Mouse (Mus musculus): ENCODE measurements around the gene Prps1l3. TPM values are rescaled to one million over a fixed set of nuclear protein-coding genes. Genes with fewer than 3 reads are reported as not detected.
A peak's percentile ranks its signal among the peaks of the same experiment; 100 is the strongest.

Prps1l3 gene
- 24.7 and 28.1 TPM in 2 replicates for polyA plus RNA-seq (2015; fragmentation: Nextera tagmentation; extraction: Ambion mirVana)

DNA sequence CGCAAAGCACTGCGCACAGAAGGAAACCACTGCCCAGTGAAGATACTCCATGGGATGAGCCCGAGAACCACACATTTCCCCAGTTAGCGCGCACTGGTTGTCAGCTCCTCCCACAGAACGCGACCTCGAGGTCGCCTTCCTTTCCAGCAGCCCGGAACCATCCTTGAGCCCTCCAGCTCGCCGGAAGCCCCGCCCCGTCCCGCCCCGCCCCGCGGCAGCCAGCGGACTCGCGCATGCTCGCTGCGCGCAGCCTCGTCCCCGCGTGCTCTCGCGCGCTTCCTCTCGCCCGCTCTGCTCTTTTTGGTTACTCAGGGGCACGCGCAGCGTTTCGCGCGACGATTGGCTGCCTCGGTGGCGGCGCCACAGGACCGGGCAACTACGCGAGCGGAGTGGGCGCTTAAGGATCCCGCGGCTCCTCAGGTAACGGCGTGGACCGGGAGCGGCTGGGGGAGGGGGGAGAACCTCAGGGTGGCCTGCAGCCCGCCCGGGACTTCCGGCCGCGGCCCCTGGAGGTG, at the start of gene Prps1l3, which contains the start of gene Mipol1:
Gene Prps1l3, plus strand, starts transcription at position 221 of the 515 bp plus-strand sequence.
Gene Mipol1, plus strand, starts transcription at position 236 of the 515 bp plus-strand sequence.
- H3K9me3 ChIP-seq: no peaks in the 10 kb centered on the region
- ATAC-seq (ENCODE audit: low FRiP score, low read depth): peak; percentile 98
- under 1% methylated on average over 55 of the region's 58 CpGs for WGBS

DNA sequence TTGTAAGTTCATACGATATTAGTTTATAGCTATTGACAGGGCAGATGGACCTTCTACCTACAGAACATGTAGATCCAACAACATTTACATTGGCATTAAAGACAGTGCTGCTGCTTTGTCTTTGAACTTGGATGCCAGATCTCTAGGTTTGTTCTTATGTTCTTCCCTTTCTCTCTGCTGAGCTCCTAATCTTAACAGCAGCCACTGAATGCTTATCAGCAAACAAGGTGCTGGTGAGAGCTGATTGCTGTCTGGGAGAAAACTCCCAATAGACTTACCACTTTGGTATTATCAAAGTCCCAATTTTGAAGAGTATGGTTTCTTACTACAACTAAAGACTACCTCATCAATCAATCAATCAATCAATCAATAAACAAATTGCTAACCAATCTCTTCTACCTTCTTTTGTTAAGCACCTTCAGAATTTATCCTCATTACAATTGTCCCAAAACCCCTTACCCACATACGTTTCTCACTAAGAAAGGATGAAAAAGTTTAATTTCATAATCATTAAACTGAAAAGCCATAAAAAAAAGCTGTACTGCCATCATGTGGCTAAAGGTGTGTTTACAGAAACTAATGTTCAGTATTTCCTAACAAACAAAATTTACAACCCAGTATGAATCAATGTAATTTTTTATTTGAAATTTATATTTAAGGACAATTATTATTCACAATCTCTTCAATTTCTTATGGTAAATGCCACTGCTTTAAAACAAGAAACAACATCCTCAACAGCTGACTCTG, 45.6 kb upstream of the Prps1l3 start:
- H3K4me3 ChIP-seq: no peak overlapping the region
- H3K4me2 ChIP-seq: no peak overlapping the region
- no peak for ATAC-seq (ENCODE audit: low FRiP score, low read depth)
- no peak overlapping the region for H3K27ac ChIP-seq (replicated peaks)
- H3K9me3 ChIP-seq: no peaks in the 10 kb centered on the region
- no peak overlapping the region for H3K9ac ChIP-seq
- peaks cover 4% of the 10 kb centered on the region; the same call in 1 of the 2 replicates for H3K4me1 ChIP-seq (replicated peaks)
- WGBS: 54% methylated on average over 2 of the region's 2 CpGs
- H3K27me3 ChIP-seq: peaks cover 4% of the 10 kb centered on the region; the same call in 1 of the 2 replicates
- no peaks in the 10 kb centered on the region for H3K36me3 ChIP-seq

More for the DNA sequence above, at the start of gene Prps1l3, which contains the start of gene Mipol1:
- peak within 1 kb of the TSS; percentile 69 for H3K9ac ChIP-seq
- H3K4me3 ChIP-seq: peak within 1 kb of the TSS; percentile 94
- H3K27me3 ChIP-seq: no peaks in the 10 kb centered on the region
- peaks cover 8% of the 10 kb centered on the region; the same call in 1 of the 2 replicates for H3K4me1 ChIP-seq (replicated peaks)
- peak within 1 kb of the TSS; percentile 62 for H3K4me2 ChIP-seq
- no peaks in the 10 kb centered on the region for H3K36me3 ChIP-seq
- peak within 1 kb of the TSS; percentile 85 for H3K27ac ChIP-seq (replicated peaks)

- H3K4me1 ChIP-seq (replicated peaks): no peaks in the 10 kb centered on the region
- ATAC-seq (ENCODE audit: low FRiP score, low read depth): no peak
- H3K9me3 ChIP-seq: no peaks in the 10 kb centered on the region
- H3K4me3 ChIP-seq: no peak overlapping the region
- H3K27me3 ChIP-seq: peaks cover 4% of the 10 kb centered on the region; the same call in 1 of the 2 replicates
- H3K36me3 ChIP-seq: no peaks in the 10 kb centered on the region
- 0% methylated on average over 1 of the region's 1 CpGs for whole genome bisulfite sequencing
- no peak overlapping the region for H3K27ac ChIP-seq (replicated peaks)
- no peak overlapping the region for H3K4me2 ChIP-seq
- no peak overlapping the region for H3K9ac ChIP-seq
These were observed 44.7 kb upstream of the Prps1l3 start for GRCm38 (mm10) chr12:57185475-57185874.

DNA sequence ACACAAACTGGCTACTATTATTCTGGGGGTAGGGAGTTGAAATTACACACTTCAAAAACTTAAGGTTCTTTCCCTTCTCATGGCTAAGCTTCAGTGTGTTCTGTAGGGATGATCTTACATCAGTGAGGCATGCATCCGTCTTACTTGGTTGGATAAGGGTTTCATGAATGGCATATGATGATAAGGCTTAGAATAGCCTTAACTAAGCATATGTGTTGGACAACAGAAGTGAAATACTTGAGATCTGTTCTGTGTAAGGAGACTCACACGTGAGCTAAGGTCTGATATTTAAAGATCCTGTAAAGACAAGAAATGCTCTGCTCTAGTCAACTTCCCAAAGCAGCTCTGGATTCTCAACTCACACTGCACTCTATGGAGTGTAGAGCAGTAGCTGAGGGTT, 44.1 kb upstream of the Prps1l3 start:
- Histone ChIP-seq H3K27me3 (peaks cover 4% of the 10 kb centered on the region; the same call in 1 of the 2 replicates), H3K9ac (no peak overlapping the region), H3K4me3 (no peak overlapping the region), H3K9me3 (no peaks in the 10 kb centered on the region), H3K36me3 (no peaks in the 10 kb centered on the region), H3K27ac (replicated peaks) (no peak overlapping the region), H3K4me1 (replicated peaks) (no peaks in the 10 kb centered on the region), H3K4me2 (no peak overlapping the region)
- ATAC-seq (ENCODE audit: low FRiP score, low read depth): no peak
- 76% methylated on average over 2 of the region's 2 CpGs for WGBS

- H3K4me1 ChIP-seq (replicated peaks): no peaks in the 10 kb centered on the region
- no peaks in the 10 kb centered on the region for H3K36me3 ChIP-seq
- H3K4me3 ChIP-seq: no peak overlapping the region
- no peak for ATAC-seq (ENCODE audit: low FRiP score, low read depth)
- H3K27ac ChIP-seq (replicated peaks): no peak overlapping the region
- no peak overlapping the region for H3K9ac ChIP-seq
- no peaks in the 10 kb centered on the region for H3K9me3 ChIP-seq
- 85% methylated on average over 4 of the region's 4 CpGs for WGBS
- H3K27me3 ChIP-seq: peaks cover 4% of the 10 kb centered on the region; the same call in 1 of the 2 replicates
- no peak overlapping the region for H3K4me2 ChIP-seq
These were observed 43.2 kb upstream of the Prps1l3 start for GRCm38 (mm10) chr12:57187032-57187431.

GRCm38 (mm10) chr12:57194609-57195008, 35.6 kb upstream of the Prps1l3 start:
- Histone ChIP-seq H3K27me3 (peaks cover 16% of the 10 kb centered on the region; the same call in 1 of the 2 replicates), H3K9me3 (no peaks in the 10 kb centered on the region), H3K4me1 (replicated peaks) (peaks cover 10% of the 10 kb centered on the region), H3K27ac (replicated peaks) (no peak overlapping the region), H3K4me3 (no peak overlapping the region), H3K9ac (no peak overlapping the region), H3K36me3 (no peaks in the 10 kb centered on the region), H3K4me2 (no peak overlapping the region)
- 24% methylated on average over 3 of the region's 3 CpGs for WGBS
- ATAC-seq (ENCODE audit: low FRiP score, low read depth): no peak

DNA sequence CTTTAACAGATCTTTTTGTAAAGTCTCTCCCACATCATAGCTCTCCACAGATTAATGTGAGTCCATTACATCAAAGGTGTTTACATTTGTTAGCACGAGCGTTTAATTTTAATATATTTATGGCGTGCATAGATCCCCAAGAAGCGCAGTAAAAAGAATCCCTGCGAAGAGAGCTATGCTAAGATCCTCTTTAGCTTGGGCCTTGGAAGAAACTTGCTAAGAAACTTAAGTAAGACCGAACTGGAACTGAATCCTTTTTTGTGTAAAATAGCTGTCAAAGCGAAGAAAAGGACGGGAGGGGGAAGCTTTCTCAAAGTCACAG, 34.0 kb upstream of the Prps1l3 start:
- 8% methylated on average over 8 of the region's 8 CpGs for WGBS
- Histone ChIP-seq H3K4me2 (peak overlapping the region; percentile 82), H3K9ac (no peak overlapping the region; the same call in 1 of the 2 replicates), H3K4me3 (peak overlapping the region; percentile 42), H3K27ac (replicated peaks) (no peak overlapping the region), H3K27me3 (peaks cover 16% of the 10 kb centered on the region; the same call in 1 of the 2 replicates), H3K36me3 (no peaks in the 10 kb centered on the region), H3K4me1 (replicated peaks) (peaks cover 10% of the 10 kb centered on the region), H3K9me3 (no peaks in the 10 kb centered on the region)
- ATAC-seq (ENCODE audit: low FRiP score, low read depth): no peak

- Histone ChIP-seq H3K36me3 (no peaks in the 10 kb centered on the region), H3K4me1 (replicated peaks) (peaks cover 10% of the 10 kb centered on the region), H3K4me3 (peak overlapping the region; percentile 42), H3K27ac (replicated peaks) (no peak overlapping the region), H3K27me3 (peaks cover 16% of the 10 kb centered on the region; the same call in 1 of the 2 replicates), H3K4me2 (peak overlapping the region; percentile 82), H3K9ac (peak overlapping the region; percentile 21), H3K9me3 (no peaks in the 10 kb centered on the region)
- WGBS: under 1% methylated on average over 59 of the region's 59 CpGs
- ATAC-seq (ENCODE audit: low FRiP score, low read depth): peak; percentile 34; the same call in 1 of the 2 replicates
These were observed 33.4 kb upstream of the Prps1l3 start for GRCm38 (mm10) chr12:57196608-57197362.

DNA sequence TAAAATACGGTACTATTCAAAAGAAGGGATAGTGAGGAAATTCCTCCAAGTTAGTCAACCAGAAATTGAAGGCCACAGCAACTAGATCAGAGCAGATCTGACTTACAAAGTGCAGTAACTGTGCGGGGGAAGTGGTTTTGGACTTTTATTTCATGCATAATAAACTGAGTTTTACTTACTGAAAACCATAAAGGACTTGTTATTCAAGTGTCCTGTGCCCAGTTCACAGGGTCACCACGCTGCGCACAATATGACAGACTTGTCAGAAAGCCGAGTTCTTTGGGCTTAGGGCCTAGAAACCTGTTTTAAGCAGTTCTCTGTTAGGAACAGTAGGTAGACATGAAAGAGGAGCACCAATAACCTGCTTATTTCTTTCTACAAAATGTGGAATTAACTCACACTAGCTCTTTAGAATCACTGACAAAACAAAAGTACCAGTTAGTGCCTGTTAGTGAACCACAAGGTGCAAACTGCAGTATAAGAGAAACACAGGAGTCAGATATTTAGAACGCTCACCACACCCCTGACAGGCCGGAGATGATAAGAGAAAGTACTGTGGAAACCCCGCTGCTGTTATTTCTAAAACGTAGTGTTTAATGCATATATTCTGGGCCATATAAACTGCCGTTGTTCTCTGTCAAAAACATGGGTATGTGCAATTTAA, 32.7 kb upstream of the Prps1l3 start, which contains the start of gene Slc25a21:
Gene Slc25a21, minus strand, starts transcription at position 110 of the 664 bp plus-strand sequence.
- H3K27me3 ChIP-seq: peaks cover 16% of the 10 kb centered on the region; the same call in 1 of the 2 replicates
- peak within 1 kb of the TSS; percentile 21 for H3K9ac ChIP-seq
- no peaks in the 10 kb centered on the region for H3K36me3 ChIP-seq
- H3K4me3 ChIP-seq: peak within 1 kb of the TSS; percentile 42
- peaks cover 10% of the 10 kb centered on the region for H3K4me1 ChIP-seq (replicated peaks)
- no peak within 1 kb of the TSS for H3K27ac ChIP-seq (replicated peaks)
- H3K9me3 ChIP-seq: no peaks in the 10 kb centered on the region
- peak within 1 kb of the TSS; percentile 82 for H3K4me2 ChIP-seq
- 60% methylated on average over 10 of the region's 10 CpGs for WGBS
- no peak for ATAC-seq (ENCODE audit: low FRiP score, low read depth)

DNA sequence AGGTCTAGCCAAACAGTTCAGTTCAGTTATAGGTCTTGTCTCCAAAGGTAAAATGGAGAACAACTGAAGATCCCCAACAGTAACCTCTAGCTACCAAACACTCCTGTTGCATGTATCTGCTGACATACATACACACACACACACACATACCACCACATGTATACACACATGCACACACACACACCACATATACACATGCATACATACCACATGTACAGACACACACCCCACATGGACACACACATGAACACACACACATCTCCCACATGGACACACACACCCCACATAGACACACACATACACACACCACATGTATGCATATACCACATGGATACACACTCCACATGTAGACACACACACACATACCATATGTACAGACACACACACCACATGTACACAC, 31.9 kb upstream of the Prps1l3 start:
- Histone ChIP-seq H3K9me3 (no peaks in the 10 kb centered on the region), H3K9ac (no peak overlapping the region), H3K27ac (replicated peaks) (no peak overlapping the region), H3K4me3 (no peak overlapping the region), H3K4me1 (replicated peaks) (peaks cover 10% of the 10 kb centered on the region), H3K36me3 (no peaks in the 10 kb centered on the region), H3K4me2 (no peak overlapping the region), H3K27me3 (peaks cover 16% of the 10 kb centered on the region; the same call in 1 of the 2 replicates)
- no peak for ATAC-seq (ENCODE audit: low FRiP score, low read depth)

- Histone ChIP-seq H3K9me3 (no peaks in the 10 kb centered on the region), H3K9ac (no peak overlapping the region), H3K4me2 (no peak overlapping the region), H3K4me1 (replicated peaks) (peaks cover 10% of the 10 kb centered on the region), H3K27ac (replicated peaks) (no peak overlapping the region), H3K27me3 (peaks cover 16% of the 10 kb centered on the region; the same call in 1 of the 2 replicates), H3K4me3 (no peak overlapping the region), H3K36me3 (no peaks in the 10 kb centered on the region)
- 96% methylated on average over 2 of the region's 2 CpGs for WGBS
- no peak for ATAC-seq (ENCODE audit: low FRiP score, low read depth)
These were observed 30.8 kb upstream of the Prps1l3 start for GRCm38 (mm10) chr12:57199427-57199826.

Data from hindbrain, embryonic 15.5 days (tissue).